Mouse (Mus musculus): Measurements from ENCODE around the gene Insyn1.

The Insyn1 gene

GRCm38 (mm10) chr9:58534766-58535165 lies 46.4 kb downstream of the Insyn1 start:
- no peak for DNase-seq (ENCODE audit: low spot score)

- DNase-seq (ENCODE audit: low spot score) = no peak
Observed at GRCm38 (mm10) chr9:58535447-58536134, 47.2 kb downstream of the Insyn1 start.

GRCm38 (mm10) chr9:58537774-58538173 lies 49.4 kb downstream of the Insyn1 start:
- no peak for DNase-seq (ENCODE audit: low spot score)

- no peak for DNase-seq (ENCODE audit: low spot score)
Observed at GRCm38 (mm10) chr9:58539886-58540285, 51.5 kb downstream of the Insyn1 start.

- DNase-seq (ENCODE audit: low spot score) = peak; percentile 57
Observed at GRCm38 (mm10) chr9:58541895-58542338, 53.5 kb downstream of the Insyn1 start.

- DNase-seq (ENCODE audit: low spot score) = no peak
Observed at GRCm38 (mm10) chr9:58544879-58545324, 56.5 kb downstream of the Insyn1 start.

GRCm38 (mm10) chr9:58545428-58545827 lies 57.0 kb downstream of the Insyn1 start:
- no peak for DNase-seq (ENCODE audit: low spot score)

GRCm38 (mm10) chr9:58546630-58547360 lies 58.4 kb downstream of the Insyn1 start:
- no peak for DNase-seq (ENCODE audit: low spot score)

- DNase-seq (ENCODE audit: low spot score) = no peak
Observed at GRCm38 (mm10) chr9:58548897-58549296, 60.5 kb downstream of the Insyn1 start.
